Mouse (Mus musculus) C2C12 (cell line): ENCODE results near the gene Gm37240.

Experiments
- CEBPB ChIP-seq: IDR thresholded peaks from one replicate; pipeline ENCODE4 v1.6.1; 2011; ENCODE audit warnings: low read depth, mild to moderate bottlenecking, control low read depth, moderate library complexity
- CTCF ChIP-seq: IDR thresholded peaks from one replicate; pipeline ENCODE4 v1.5.1; 2011; ENCODE audit not compliant: control insufficient read depth, insufficient read depth, insufficient read length
- FOSL1 ChIP-seq: IDR thresholded peaks from one replicate; pipeline ENCODE4 v1.8.0; 2011; ENCODE audit warnings: mild to moderate bottlenecking, low read length; ENCODE audit not compliant: poor library complexity, insufficient read depth, severe bottlenecking
- MAX ChIP-seq: IDR thresholded peaks from one replicate; pipeline ENCODE4 v1.6.1; 2011; ENCODE audit warnings: mild to moderate bottlenecking, control low read depth
- MYOD1 ChIP-seq: IDR thresholded peaks from one replicate; pipeline ENCODE4 v1.6.1; 2011; ENCODE audit warnings: low read depth; ENCODE audit not compliant: control insufficient read depth, insufficient read length
- MYOG ChIP-seq: IDR thresholded peaks from one replicate; pipeline ENCODE4 v1.6.1; 2011; ENCODE audit not compliant: control insufficient read depth, insufficient read length; ENCODE audit errors: extremely low read depth
- USF1 ChIP-seq: IDR thresholded peaks from one replicate; pipeline ENCODE4 v1.6.1; 2011; ENCODE audit warnings: low read depth, mild to moderate bottlenecking, control low read depth, moderate library complexity

DNA sequence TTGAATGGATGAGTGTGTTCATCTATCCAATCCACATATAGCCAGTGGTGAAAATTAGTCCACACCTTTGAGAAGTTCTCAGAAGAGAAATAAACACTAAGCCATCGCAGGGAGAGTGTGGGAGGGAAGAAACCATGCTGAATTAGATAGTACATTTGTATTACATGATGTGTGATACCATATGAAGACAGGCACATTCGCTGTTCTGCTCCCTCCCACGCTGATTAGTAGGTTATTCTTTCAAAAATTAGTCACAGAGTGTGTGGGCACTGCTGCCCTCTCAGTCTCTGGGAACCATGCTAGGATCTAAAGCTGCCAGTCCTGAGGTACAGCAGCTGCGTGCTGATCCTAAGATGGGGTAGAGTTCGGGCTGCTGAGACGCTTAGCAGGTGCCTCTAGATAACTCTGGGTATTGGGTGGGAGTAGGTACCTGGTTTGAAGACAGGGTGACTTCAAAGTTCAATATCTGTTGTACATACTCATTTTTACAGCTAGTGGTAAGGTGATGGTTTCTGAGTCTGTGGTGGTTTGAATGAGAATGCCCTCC is 333.5 kb downstream of the Gm37240 start:
- TF ChIP-seq CTCF, result no peak
- TF ChIP-seq MAX, result no peak
- TF ChIP-seq MYOG, result no peak
- TF ChIP-seq FOSL1, result no peak
- no peak for TF ChIP-seq USF1
- TF ChIP-seq MYOD1, result no peak
- no peak for TF ChIP-seq CEBPB
